Mouse (Mus musculus): Measurements from ENCODE around the gene Terf2ip. TPM values are rescaled to one million over a fixed set of nuclear protein-coding genes. Genes with fewer than 3 reads are reported as not detected.

The Terf2ip gene
- total RNA-seq, 1 experiment: 9.7 TPM

DNA sequence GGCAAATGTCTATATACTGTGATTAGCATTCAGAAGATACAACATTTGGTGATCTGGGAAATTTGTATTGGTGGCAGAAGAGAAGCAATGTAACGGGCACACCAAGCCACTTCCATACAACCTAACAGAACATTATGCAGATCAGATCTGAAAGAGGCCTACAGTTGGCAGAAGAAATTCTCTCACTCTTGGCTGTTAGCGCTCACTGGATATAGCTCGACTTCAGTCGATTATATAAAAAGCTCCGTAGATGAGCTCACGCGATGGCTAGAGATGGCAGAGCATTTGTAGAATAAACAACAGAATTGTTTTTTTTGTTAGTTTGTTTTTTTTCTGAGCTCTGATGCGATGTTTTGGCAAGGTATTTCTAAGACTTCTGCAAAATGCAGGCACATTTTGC lies 19.9 kb upstream of the Terf2ip start:
- H3K36me3 ChIP-seq (ENCODE audit: control insufficient read depth, insufficient read depth, low read length, poor library complexity, severe bottlenecking): peaks cover 48% of the 10 kb centered on the region
- peak overlapping the region; percentile 87; the same call in 1 of the 2 replicates for H3K9ac ChIP-seq (ENCODE audit: insufficient read depth, low read depth, low read length, poor library complexity, severe bottlenecking)
- H3K4me3 ChIP-seq (ENCODE audit: insufficient read depth in 1 of 2, low read depth in 1 of 2, low read length in 2 of 2, poor library complexity in 1 of 2, severe bottlenecking in 1 of 2): peak overlapping the region; percentile 79 to 96
- no peaks in the 10 kb centered on the region; a peak in 2 of 4 replicates for H3K4me1 ChIP-seq (ENCODE audit: control insufficient read depth in 2 of 2, insufficient read depth in 2 of 2, low read length in 2 of 2, poor library complexity in 1 of 2)
- TF ChIP-seq MAFK (IDR thresholded peaks at IDR 0.05; ENCODE audit: insufficient read depth, low read depth, low read length) (no peak), ZNF384 (IDR thresholded peaks at IDR 0.05; ENCODE audit: low read depth, low read length) (no peak), CHD2 (IDR thresholded peaks at IDR 0.05; ENCODE audit: low read depth, low read length) (no peak), ZC3H11A (IDR thresholded peaks at IDR 0.05; ENCODE audit: borderline replicate concordance, low read depth, low read length) (no peak)
- no peak overlapping the region for H3K27ac ChIP-seq (ENCODE audit: insufficient read depth, low read depth, low read length, poor library complexity, severe bottlenecking)
- DNase-seq (ENCODE audit: low read depth, low spot score): no peak
- in situ Hi-C loops (cut with MboI; ENCODE audit: low sequenced_read_pairs in 2 of 2, unreplicated experiment in 2 of 2): no loop called here
- no peaks in the 10 kb centered on the region for H3K9me3 ChIP-seq (ENCODE audit: control insufficient read depth, insufficient read depth, low read depth, low read length)

DNA sequence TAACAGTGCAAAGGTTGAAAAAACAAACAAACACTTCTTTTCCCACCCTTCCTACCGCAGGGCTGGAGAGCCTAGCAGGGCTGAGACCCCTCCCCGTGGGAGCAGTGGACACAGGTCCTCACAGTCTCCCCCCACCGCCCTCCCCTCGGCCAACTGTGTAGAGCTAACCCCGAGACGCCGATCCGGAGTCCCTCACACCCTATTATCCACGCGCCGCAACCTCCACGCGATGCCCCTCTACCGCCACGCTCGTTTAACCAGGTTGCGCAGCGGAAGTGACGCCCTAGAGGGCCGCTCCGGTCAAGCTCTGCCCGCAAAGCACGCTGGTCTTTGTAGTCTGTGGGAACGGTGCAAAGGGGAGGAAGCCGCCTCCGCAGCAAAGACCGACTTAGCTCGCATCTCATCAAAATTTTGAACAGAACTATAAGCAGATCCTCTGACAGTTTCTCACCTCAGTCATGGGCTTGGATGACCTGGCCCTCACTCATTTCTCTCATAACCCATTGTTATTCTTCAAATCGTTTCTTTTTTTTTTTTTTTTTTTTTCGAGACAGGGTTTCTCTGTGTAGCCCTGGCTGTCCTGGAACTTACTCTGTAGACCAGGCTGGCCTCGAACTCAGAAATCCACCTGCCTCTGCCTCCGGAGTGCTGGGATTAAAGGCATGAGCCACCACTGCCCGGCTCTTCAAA lies 19.0 kb upstream of the Terf2ip start, which contains the start of gene Adat1:
Gene Adat1 (minus strand): TSS at position 290 of the 690 bp plus-strand sequence.
- H3K9ac ChIP-seq (ENCODE audit: insufficient read depth, low read depth, low read length, poor library complexity, severe bottlenecking): peak within 1 kb of the TSS; percentile 87
- peak within 1 kb of the TSS; percentile 20; the same call in 1 of the 2 replicates for H3K27ac ChIP-seq (ENCODE audit: insufficient read depth, low read depth, low read length, poor library complexity, severe bottlenecking)
- peak; percentile 89 for TF ChIP-seq ZNF384 (IDR thresholded peaks at IDR 0.05; ENCODE audit: low read depth, low read length)
- no peak for TF ChIP-seq ZC3H11A (IDR thresholded peaks at IDR 0.05; ENCODE audit: borderline replicate concordance, low read depth, low read length)
- TF ChIP-seq HCFC1 (IDR thresholded peaks at IDR 0.05; ENCODE audit: borderline replicate concordance, insufficient read depth, low read length): peak; percentile 93
- no peak for TF ChIP-seq MAFK (IDR thresholded peaks at IDR 0.05; ENCODE audit: insufficient read depth, low read depth, low read length)
- no peak for TF ChIP-seq CHD2 (IDR thresholded peaks at IDR 0.05; ENCODE audit: low read depth, low read length)
- no peaks in the 10 kb centered on the region for H3K9me3 ChIP-seq (ENCODE audit: control insufficient read depth, insufficient read depth, low read depth, low read length)
- H3K36me3 ChIP-seq (ENCODE audit: control insufficient read depth, insufficient read depth, low read length, poor library complexity, severe bottlenecking): peaks cover 48% of the 10 kb centered on the region
- no peaks in the 10 kb centered on the region; a peak in 2 of 4 replicates for H3K4me1 ChIP-seq (ENCODE audit: control insufficient read depth in 2 of 2, insufficient read depth in 2 of 2, low read length in 2 of 2, poor library complexity in 1 of 2)
- H3K4me3 ChIP-seq (ENCODE audit: insufficient read depth in 1 of 2, low read depth in 1 of 2, low read length in 2 of 2, poor library complexity in 1 of 2, severe bottlenecking in 1 of 2): peak within 1 kb of the TSS; percentile 79 to 96
- peak; percentile 78 for DNase-seq (ENCODE audit: low read depth, low spot score)
- in situ Hi-C loops (cut with MboI; ENCODE audit: low sequenced_read_pairs in 2 of 2, unreplicated experiment in 2 of 2): no loop called here

DNA sequence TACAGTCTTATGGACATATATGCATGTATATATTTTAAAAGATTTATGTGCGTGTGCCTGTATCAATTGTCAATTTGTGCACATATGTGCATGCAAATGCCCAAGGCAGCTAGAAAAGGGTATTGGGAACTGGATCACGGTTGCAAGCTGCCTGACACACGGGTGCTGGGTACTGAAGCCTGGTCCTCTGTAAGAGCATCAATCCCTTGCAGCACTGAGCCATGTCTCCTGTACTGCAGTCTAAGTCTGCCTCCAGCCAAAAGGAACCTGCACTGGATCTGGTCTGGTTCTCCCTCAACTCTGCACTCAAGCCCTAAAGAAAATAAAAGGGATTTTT lies 18.5 kb upstream of the Terf2ip start:
- no peaks in the 10 kb centered on the region for H3K9me3 ChIP-seq (ENCODE audit: control insufficient read depth, insufficient read depth, low read depth, low read length)

DNA sequence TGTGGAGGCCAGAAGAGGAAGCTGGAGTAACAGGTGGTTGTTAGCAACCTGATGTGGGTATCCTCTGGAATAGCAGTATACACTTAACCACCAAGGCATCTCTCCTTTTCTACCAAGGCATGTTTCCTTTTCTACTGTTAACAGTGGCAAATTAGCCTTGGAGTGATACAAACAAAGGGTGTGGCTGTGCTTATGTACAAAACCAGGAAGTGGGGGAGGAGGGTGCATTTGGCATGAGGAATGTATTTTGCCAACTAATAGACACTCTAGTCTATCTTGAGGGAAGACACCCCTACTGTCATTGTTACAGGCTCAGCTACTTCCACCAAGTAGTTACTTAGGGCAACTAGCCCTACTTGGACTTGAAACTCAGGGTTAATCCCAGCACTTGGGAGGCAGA lies 6.4 kb upstream of the Terf2ip start:
- Histone ChIP-seq H3K27ac (ENCODE audit: insufficient read depth, low read depth, low read length, poor library complexity, severe bottlenecking) (no peak overlapping the region), H3K9me3 (ENCODE audit: control insufficient read depth, insufficient read depth, low read depth, low read length) (no peaks in the 10 kb centered on the region), H3K4me1 (ENCODE audit: control insufficient read depth in 2 of 2, insufficient read depth in 2 of 2, low read length in 2 of 2, poor library complexity in 1 of 2) (0 out of 4 replicates have a peak, but pooled peaks cover 1 to 4% of the 10 kb centered on the region in 2 experiments), H3K4me3 (ENCODE audit: insufficient read depth in 1 of 2, low read depth in 1 of 2, low read length in 2 of 2, poor library complexity in 1 of 2, severe bottlenecking in 1 of 2) (no peak overlapping the region), H3K9ac (ENCODE audit: insufficient read depth, low read depth, low read length, poor library complexity, severe bottlenecking) (no peak overlapping the region), H3K36me3 (ENCODE audit: control insufficient read depth, insufficient read depth, low read length, poor library complexity, severe bottlenecking) (peaks cover 54% of the 10 kb centered on the region)
- TF ChIP-seq CHD2 (IDR thresholded peaks at IDR 0.05; ENCODE audit: low read depth, low read length): no peak
- TF ChIP-seq HCFC1 (IDR thresholded peaks at IDR 0.05; ENCODE audit: borderline replicate concordance, insufficient read depth, low read length): no peak
- TF ChIP-seq ZC3H11A (IDR thresholded peaks at IDR 0.05; ENCODE audit: borderline replicate concordance, low read depth, low read length): no peak
- no peak for TF ChIP-seq ZNF384 (IDR thresholded peaks at IDR 0.05; ENCODE audit: low read depth, low read length)
- TF ChIP-seq MAFK (IDR thresholded peaks at IDR 0.05; ENCODE audit: insufficient read depth, low read depth, low read length): no peak
- in situ Hi-C loops (cut with MboI; ENCODE audit: low sequenced_read_pairs in 2 of 2, unreplicated experiment in 2 of 2): no loop called here
- no peak for DNase-seq (ENCODE audit: low read depth, low spot score)

More for the DNA sequence above, 18.5 kb upstream of the Terf2ip start:
- Histone ChIP-seq H3K36me3 (ENCODE audit: control insufficient read depth, insufficient read depth, low read length, poor library complexity, severe bottlenecking) (peaks cover 48% of the 10 kb centered on the region), H3K4me1 (ENCODE audit: control insufficient read depth in 2 of 2, insufficient read depth in 2 of 2, low read length in 2 of 2, poor library complexity in 1 of 2) (no peaks in the 10 kb centered on the region; a peak in 2 of 4 replicates), H3K27ac (ENCODE audit: insufficient read depth, low read depth, low read length, poor library complexity, severe bottlenecking) (no peak overlapping the region), H3K4me3 (ENCODE audit: insufficient read depth in 1 of 2, low read depth in 1 of 2, low read length in 2 of 2, poor library complexity in 1 of 2, severe bottlenecking in 1 of 2) (no peak overlapping the region), H3K9ac (ENCODE audit: insufficient read depth, low read depth, low read length, poor library complexity, severe bottlenecking) (no peak overlapping the region)
- in situ Hi-C loops (cut with MboI; ENCODE audit: low sequenced_read_pairs in 2 of 2, unreplicated experiment in 2 of 2): no loop called here
- TF ChIP-seq CHD2 (IDR thresholded peaks at IDR 0.05; ENCODE audit: low read depth, low read length) (no peak), ZC3H11A (IDR thresholded peaks at IDR 0.05; ENCODE audit: borderline replicate concordance, low read depth, low read length) (no peak), MAFK (IDR thresholded peaks at IDR 0.05; ENCODE audit: insufficient read depth, low read depth, low read length) (no peak)
- no peak for DNase-seq (ENCODE audit: low read depth, low spot score)

Measured in ES-E14 (cell line).